Mouse (Mus musculus) lung, embryonic 14.5 days (tissue): ENCODE measurements around the gene Gm20388. TPM values are rescaled to one million over a fixed set of nuclear protein-coding genes. Genes with fewer than 3 reads are reported as not detected.
A peak's percentile ranks its signal among the peaks of the same experiment; 100 is the strongest.
"Not testable (repeated sequence)": the region's sequence is repeated elsewhere in the genome, so short reads cannot be mapped to it uniquely, and the experiment has no call there.

Experiments used
- ATAC-seq: fragments of 200-750 bp; cut with Nextera tagmentation; 2 replicates; pipeline ENCODE4 v1.8.0; 2017; ENCODE audit warnings: mild to moderate bottlenecking, moderate TSS enrichment, moderate library complexity; ENCODE audit not compliant: insufficient read depth
- DNase-seq: peaks from one replicate; pipeline ENCODE4 v3.0.0-alpha.2; 2015
- H3K27ac ChIP-seq: fragments of 300-500 bp; sonication (generic); 2 replicates; pipeline ENCODE4 v1.5.1; 2014; ENCODE audit warnings: low read depth, mild to moderate bottlenecking, moderate library complexity
- H3K27me3 ChIP-seq: fragments of 300-500 bp; sonication (generic); 2 replicates; pipeline ENCODE4 v1.6.1; 2014; ENCODE audit warnings: low read length, control low read depth; ENCODE audit not compliant: insufficient read depth
- H3K36me3 ChIP-seq: fragments of 300-500 bp; sonication (generic); 2 replicates; pipeline ENCODE4 v1.6.1; 2014; ENCODE audit warnings: control low read depth; ENCODE audit not compliant: insufficient read depth
- H3K4me1 ChIP-seq: fragments of 300-500 bp; sonication (generic); 2 replicates; pipeline ENCODE4 v1.6.1; 2014; ENCODE audit warnings: antibody characterized with exemption, control low read depth; ENCODE audit not compliant: insufficient read depth
- H3K4me2 ChIP-seq: fragments of 300-500 bp; sonication (generic); 2 replicates; pipeline ENCODE4 v1.6.1; 2014; ENCODE audit warnings: mild to moderate bottlenecking
- H3K4me3 ChIP-seq: fragments of 300-500 bp; sonication (generic); 2 replicates; pipeline ENCODE4 v1.5.1; 2014; ENCODE audit warnings: low read depth, low read length
- H3K9ac ChIP-seq: fragments of 300-500 bp; sonication (generic); 2 replicates; pipeline ENCODE4 v1.6.1; 2014
- H3K9me3 ChIP-seq: fragments of 300-500 bp; sonication (generic); 2 replicates; pipeline ENCODE4 v1.6.1; 2016; ENCODE audit warnings: low read depth, low read length, control low read depth
- CTCF ChIP-seq: IDR thresholded peaks from 2 replicates; pipeline ENCODE4 v1.5.1; 2016; ENCODE audit warnings: antibody characterized with exemption, low read depth
- WGBS: fragments of 180-500 bp; shearing (Covaris S2); extraction: QIAGEN DNeasy Blood & Tissue Kit; methylation state at CpG from one replicate; pipeline ENCODE4 v1.1.7; 2014; 5-methylcytosine and 5-hydroxymethylcytosine counted together
- polyA plus RNA-seq: library from polyadenylated mRNA; unstranded; fragments of >200 nt; fragmentation: Nextera tagmentation; extraction: Ambion mirVana; gene quantifications from 2 replicates; pipeline ENCODE4 v1.2.1, GENCODE M21; 2014

Gm20388 gene
- polyA plus RNA-seq, 1 experiment from 2014 or later, result not detected

GRCm38 (mm10) chr8:121593983-121594382, 1683.3 kb downstream of the Gm20388 start:
- no peak for DNase-seq
- peaks cover 40% of the 10 kb centered on the region for H3K36me3 ChIP-seq

GRCm38 (mm10) chr8:121597492-121597891, 1686.9 kb downstream of the Gm20388 start:
- not testable (repeated sequence) for DNase-seq, H3K27ac ChIP-seq, H3K9me3 ChIP-seq, H3K4me1 ChIP-seq, H3K4me2 ChIP-seq, H3K27me3 ChIP-seq, ATAC-seq, H3K9ac ChIP-seq, H3K4me3 ChIP-seq
- WGBS, result 78% methylated on average over 2 of the region's 2 CpGs
- H3K36me3 ChIP-seq, result peaks cover 73% of the 10 kb centered on the region

More at GRCm38 (mm10) chr8:121593983-121594382, 1683.3 kb downstream of the Gm20388 start:
- 54% methylated on average over 9 of the region's 9 CpGs for WGBS
- Histone ChIP-seq H3K4me3 (no peak overlapping the region), H3K9me3 (no peaks in the 10 kb centered on the region), H3K4me1 (peaks cover 5% of the 10 kb centered on the region; the same call in 1 of the 2 replicates), H3K9ac (no peak overlapping the region), H3K27me3 (no peaks in the 10 kb centered on the region), H3K4me2 (no peak overlapping the region), H3K27ac (no peak overlapping the region)
- ATAC-seq, result no peak
- no peak for TF ChIP-seq CTCF

GRCm38 (mm10) chr8:121598190-121598589, 1687.5 kb downstream of the Gm20388 start:
- H3K9ac ChIP-seq, result no peak overlapping the region
- H3K4me2 ChIP-seq, result no peak overlapping the region
- no peak overlapping the region for H3K4me3 ChIP-seq
- no peaks in the 10 kb centered on the region for H3K27me3 ChIP-seq
- H3K36me3 ChIP-seq, result peaks cover 79% of the 10 kb centered on the region
- DNase-seq (no peak), ATAC-seq (no peak)
- no peaks in the 10 kb centered on the region for H3K9me3 ChIP-seq
- H3K27ac ChIP-seq, result no peak overlapping the region
- TF ChIP-seq CTCF, result no peak
- H3K4me1 ChIP-seq, result no peaks in the 10 kb centered on the region
- 87% methylated on average over 7 of the region's 7 CpGs for WGBS

GRCm38 (mm10) chr8:121598892-121599291, 1688.3 kb downstream of the Gm20388 start:
- TF ChIP-seq CTCF, result peak; percentile 89
- Histone ChIP-seq H3K27me3 (no peaks in the 10 kb centered on the region), H3K4me3 (no peak overlapping the region), H3K4me2 (no peak overlapping the region), H3K9me3 (no peaks in the 10 kb centered on the region), H3K9ac (no peak overlapping the region), H3K27ac (no peak overlapping the region), H3K36me3 (peaks cover 84% of the 10 kb centered on the region), H3K4me1 (no peaks in the 10 kb centered on the region)
- WGBS, result 29% methylated on average over 7 of the region's 7 CpGs
- ATAC-seq (peak; percentile 71), DNase-seq (peak; percentile 90)

- H3K27ac ChIP-seq, result no peak overlapping the region
- H3K36me3 ChIP-seq, result peaks cover 86% of the 10 kb centered on the region
- no peaks in the 10 kb centered on the region for H3K9me3 ChIP-seq
- DNase-seq, result no peak
- WGBS, result 77% methylated on average over 14 of the region's 14 CpGs
- H3K4me2 ChIP-seq, result no peak overlapping the region
- no peak overlapping the region for H3K4me3 ChIP-seq
- no peak for ATAC-seq
- no peaks in the 10 kb centered on the region for H3K4me1 ChIP-seq
- H3K9ac ChIP-seq, result no peak overlapping the region
- TF ChIP-seq CTCF, result no peak
- no peaks in the 10 kb centered on the region for H3K27me3 ChIP-seq
Measured at GRCm38 (mm10) chr8:121599842-121600241, 1689.2 kb downstream of the Gm20388 start.

GRCm38 (mm10) chr8:121602411-121602810, 1691.8 kb downstream of the Gm20388 start:
- H3K4me3 ChIP-seq, result no peak overlapping the region
- no peak for DNase-seq
- peaks cover 92% of the 10 kb centered on the region for H3K36me3 ChIP-seq
- no peaks in the 10 kb centered on the region for H3K4me1 ChIP-seq
- H3K27me3 ChIP-seq, result no peaks in the 10 kb centered on the region
- no peak for TF ChIP-seq CTCF
- no peaks in the 10 kb centered on the region for H3K9me3 ChIP-seq
- 91% methylated on average over 12 of the region's 12 CpGs for WGBS
- H3K9ac ChIP-seq, result no peak overlapping the region
- no peak for ATAC-seq
- H3K27ac ChIP-seq, result no peak overlapping the region
- H3K4me2 ChIP-seq, result no peak overlapping the region

- no peaks in the 10 kb centered on the region for H3K27me3 ChIP-seq
- 30% methylated on average over 3 of the region's 3 CpGs for WGBS
- H3K4me1 ChIP-seq, result no peaks in the 10 kb centered on the region
- H3K4me2 ChIP-seq, result no peak overlapping the region
- ATAC-seq, result peak; percentile 22; the same call in 1 of the 2 replicates
- H3K27ac ChIP-seq, result no peak overlapping the region
- peak; percentile 88 for DNase-seq
- peaks cover 92% of the 10 kb centered on the region for H3K36me3 ChIP-seq
- H3K4me3 ChIP-seq, result no peak overlapping the region
- no peak overlapping the region for H3K9ac ChIP-seq
- peak; percentile 84 for TF ChIP-seq CTCF
- no peaks in the 10 kb centered on the region for H3K9me3 ChIP-seq
Measured at GRCm38 (mm10) chr8:121602860-121603259, 1692.2 kb downstream of the Gm20388 start.

GRCm38 (mm10) chr8:121603801-121604200, 1693.2 kb downstream of the Gm20388 start:
- Histone ChIP-seq H3K36me3 (peaks cover 95% of the 10 kb centered on the region), H3K27ac (no peak overlapping the region), H3K9ac (no peak overlapping the region), H3K4me1 (no peaks in the 10 kb centered on the region), H3K4me3 (no peak overlapping the region), H3K9me3 (no peaks in the 10 kb centered on the region), H3K4me2 (no peak overlapping the region), H3K27me3 (no peaks in the 10 kb centered on the region)
- ATAC-seq (no peak), DNase-seq (no peak)
- WGBS, result 94% methylated on average over 12 of the region's 12 CpGs
- no peak for TF ChIP-seq CTCF
